Mouse (Mus musculus): ENCODE data around the gene Wnt11. TPM values are rescaled to one million over a fixed set of nuclear protein-coding genes. Genes with fewer than 3 reads are reported as not detected.

The Wnt11 gene
- polyA plus RNA-seq (2015; fragmentation: Nextera tagmentation; extraction: Ambion mirVana): 7.0 and 12.5 TPM in 2 replicates

DNA sequence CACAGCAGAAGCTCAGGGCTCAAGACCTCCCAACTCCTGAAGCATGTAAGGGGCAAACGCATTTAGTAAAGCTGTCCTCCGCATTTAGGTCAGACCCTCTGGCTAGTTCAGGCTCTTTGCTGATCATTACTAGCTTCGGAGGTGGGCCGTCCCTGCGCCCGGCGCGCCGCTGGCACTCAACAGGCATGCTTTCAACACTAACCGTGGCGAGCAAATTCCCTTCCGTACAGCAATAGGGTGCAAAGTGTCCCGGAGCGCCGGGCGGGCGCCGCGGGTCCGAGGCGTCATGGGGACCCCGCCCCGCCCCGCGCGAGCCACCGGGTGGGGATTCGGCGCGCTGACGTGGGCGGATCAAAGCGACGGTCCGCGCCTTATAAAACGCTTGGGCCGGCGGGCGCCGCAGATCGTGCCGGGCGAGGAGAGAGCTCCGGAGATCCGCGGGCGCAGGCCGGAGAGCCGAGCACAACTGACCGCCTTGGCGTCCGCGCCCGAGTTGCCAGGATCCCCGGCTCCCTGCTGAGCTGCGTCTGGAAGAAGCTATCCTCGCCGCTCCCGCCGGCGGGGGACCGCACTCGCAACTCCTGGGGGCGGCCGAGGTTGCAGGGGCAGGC, at the start of gene Wnt11:
TSS of gene Wnt11 (plus strand) at position 402 of the 611 bp plus-strand sequence.
- Histone ChIP-seq H3K27me3 (peaks cover 71% of the 10 kb centered on the region), H3K9me3 (replicated peaks) (no peaks in the 10 kb centered on the region), H3K27ac (no peak within 1 kb of the TSS), H3K36me3 (no peaks in the 10 kb centered on the region), H3K4me2 (peak within 1 kb of the TSS; percentile 98), H3K4me1 (replicated peaks) (peaks cover 55% of the 10 kb centered on the region), H3K4me3 (peak within 1 kb of the TSS; percentile 61), H3K9ac (peak within 1 kb of the TSS; percentile 60)
- WGBS: under 1% methylated on average over 66 of the region's 66 CpGs
- ATAC-seq (replicated peaks; ENCODE audit: insufficient number of reproducible peaks, insufficient read depth, low FRiP score, low read depth): no peak

DNA sequence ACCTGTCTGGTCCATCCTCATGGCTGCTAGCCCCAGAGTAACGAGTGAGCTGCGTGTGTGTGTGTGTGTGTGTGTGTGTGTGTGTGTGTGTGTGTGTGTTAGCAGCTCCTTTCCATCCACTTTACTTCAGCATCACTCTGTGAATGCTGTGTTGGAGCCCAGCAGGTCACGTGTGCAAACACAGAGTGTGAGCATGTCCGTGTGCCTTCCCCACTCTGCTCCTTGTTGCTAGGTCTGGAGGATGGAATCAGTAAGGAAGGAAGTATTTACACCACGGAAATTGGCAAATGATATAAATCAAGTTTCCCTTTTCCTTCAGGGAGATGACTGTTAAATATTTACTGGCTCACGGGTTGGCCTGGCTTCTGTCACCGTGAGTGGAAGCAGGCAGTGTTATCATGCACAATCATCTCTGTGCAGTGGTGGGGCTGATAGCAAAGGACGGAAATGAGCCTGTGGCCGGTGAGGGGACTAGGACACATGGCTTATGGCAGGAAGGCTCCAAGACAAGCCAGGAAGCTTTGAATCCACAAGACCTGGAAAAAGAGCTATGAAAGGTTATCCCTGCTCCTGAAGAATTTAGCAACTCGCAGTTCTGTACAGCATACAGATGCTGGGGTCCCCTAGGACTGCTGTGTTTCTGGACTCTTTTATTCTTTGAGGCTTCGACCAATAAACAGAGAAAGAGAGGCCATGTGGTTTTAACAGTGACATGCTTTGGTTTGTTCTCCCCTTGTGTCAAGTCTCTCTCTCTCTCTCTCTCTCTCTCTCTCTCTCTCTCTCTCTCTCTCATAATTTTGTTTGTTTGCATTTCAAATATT, 47.9 kb upstream of the Wnt11 start:
- no peak overlapping the region for H3K4me3 ChIP-seq
- H3K4me1 ChIP-seq (replicated peaks): peaks cover 39% of the 10 kb centered on the region
- no peaks in the 10 kb centered on the region for H3K36me3 ChIP-seq
- H3K27me3 ChIP-seq: no peaks in the 10 kb centered on the region
- no peak overlapping the region for H3K4me2 ChIP-seq
- peak overlapping the region; percentile 12; the same call in 1 of the 2 replicates for H3K27ac ChIP-seq
- H3K9me3 ChIP-seq (replicated peaks): no peaks in the 10 kb centered on the region
- H3K9ac ChIP-seq: no peak overlapping the region
- 38% methylated on average over 11 of the region's 11 CpGs for WGBS
- ATAC-seq (replicated peaks; ENCODE audit: insufficient number of reproducible peaks, insufficient read depth, low FRiP score, low read depth): no peak

DNA sequence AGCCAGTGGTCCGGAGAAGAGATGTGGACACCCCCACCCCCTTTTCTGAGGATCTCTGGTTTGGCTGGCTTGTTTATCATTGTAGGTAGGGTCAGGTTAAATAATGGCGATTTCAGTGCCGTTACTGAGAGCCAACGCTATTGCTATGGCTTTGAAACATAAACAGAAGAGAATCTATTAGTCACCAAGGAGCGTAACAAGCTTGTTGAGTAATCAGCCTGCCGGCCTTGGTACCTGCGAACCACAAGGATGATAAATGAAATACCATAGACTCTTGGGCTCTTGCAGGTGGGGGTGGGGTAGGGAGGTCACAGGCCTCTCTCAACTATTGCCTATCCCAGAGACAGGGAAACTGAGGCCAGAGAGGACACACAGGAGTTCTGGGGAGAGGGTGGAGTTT, 46.2 kb upstream of the Wnt11 start:
- Histone ChIP-seq H3K36me3 (no peaks in the 10 kb centered on the region), H3K4me3 (no peak overlapping the region), H3K27me3 (no peaks in the 10 kb centered on the region), H3K4me2 (no peak overlapping the region), H3K9ac (no peak overlapping the region), H3K9me3 (replicated peaks) (no peaks in the 10 kb centered on the region), H3K4me1 (replicated peaks) (peaks cover 33% of the 10 kb centered on the region), H3K27ac (no peak overlapping the region)
- ATAC-seq (replicated peaks; ENCODE audit: insufficient number of reproducible peaks, insufficient read depth, low FRiP score, low read depth): no peak
- WGBS: 66% methylated on average over 7 of the region's 7 CpGs

DNA sequence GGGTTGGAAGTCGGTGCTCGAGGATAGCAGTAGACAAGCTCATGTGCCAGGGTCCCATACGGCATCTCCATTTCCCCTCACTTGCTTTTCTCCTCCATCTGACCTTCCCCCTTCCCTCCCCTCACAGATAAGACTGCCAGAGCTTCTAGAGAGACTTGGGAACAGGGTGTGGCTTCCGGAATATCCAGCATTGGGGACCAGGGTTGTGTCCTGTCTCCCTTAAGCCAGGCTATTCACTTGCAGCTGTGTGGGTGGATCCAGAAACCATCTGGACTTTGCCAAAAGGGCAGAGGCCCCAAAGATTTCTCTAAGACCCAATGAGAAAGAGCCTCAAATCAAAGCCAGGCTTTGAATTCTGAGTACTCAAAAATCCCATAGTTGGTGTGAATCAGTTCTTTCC, 45.8 kb upstream of the Wnt11 start:
- H3K9ac ChIP-seq: no peak overlapping the region
- H3K4me1 ChIP-seq (replicated peaks): peaks cover 33% of the 10 kb centered on the region
- WGBS: 42% methylated on average over 4 of the region's 4 CpGs

DNA sequence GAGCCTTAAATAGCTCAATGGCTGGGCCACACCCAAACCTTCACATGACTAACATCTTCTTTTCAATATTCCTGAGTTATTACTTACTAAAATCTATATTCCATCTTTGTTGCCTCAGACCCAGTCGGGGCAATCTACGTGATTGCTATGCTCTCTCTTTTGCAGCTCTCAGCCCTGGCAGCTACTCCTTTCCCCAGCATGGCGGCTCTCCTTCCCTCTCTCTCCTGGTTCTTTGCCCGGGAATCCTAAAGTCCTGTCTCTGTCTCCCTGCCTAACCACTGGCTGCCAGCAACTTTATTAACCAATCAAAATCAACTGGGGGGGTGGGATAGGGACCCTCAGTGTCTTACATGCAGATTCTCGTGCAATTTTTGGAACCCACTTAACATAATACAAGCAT, 43.0 kb upstream of the Wnt11 start:
- Histone ChIP-seq H3K4me3 (no peak overlapping the region), H3K4me2 (no peak overlapping the region), H3K4me1 (replicated peaks) (peaks cover 24% of the 10 kb centered on the region), H3K27me3 (no peaks in the 10 kb centered on the region), H3K9me3 (replicated peaks) (no peaks in the 10 kb centered on the region), H3K36me3 (no peaks in the 10 kb centered on the region), H3K9ac (no peak overlapping the region), H3K27ac (no peak overlapping the region)
- no peak for ATAC-seq (replicated peaks; ENCODE audit: insufficient number of reproducible peaks, insufficient read depth, low FRiP score, low read depth)
- WGBS: 81% methylated on average over 5 of the region's 5 CpGs

More for the DNA sequence above, 45.8 kb upstream of the Wnt11 start:
- Histone ChIP-seq H3K4me3 (no peak overlapping the region), H3K9me3 (replicated peaks) (no peaks in the 10 kb centered on the region), H3K36me3 (no peaks in the 10 kb centered on the region), H3K27me3 (no peaks in the 10 kb centered on the region), H3K4me2 (no peak overlapping the region), H3K27ac (no peak overlapping the region)
- no peak for ATAC-seq (replicated peaks; ENCODE audit: insufficient number of reproducible peaks, insufficient read depth, low FRiP score, low read depth)

DNA sequence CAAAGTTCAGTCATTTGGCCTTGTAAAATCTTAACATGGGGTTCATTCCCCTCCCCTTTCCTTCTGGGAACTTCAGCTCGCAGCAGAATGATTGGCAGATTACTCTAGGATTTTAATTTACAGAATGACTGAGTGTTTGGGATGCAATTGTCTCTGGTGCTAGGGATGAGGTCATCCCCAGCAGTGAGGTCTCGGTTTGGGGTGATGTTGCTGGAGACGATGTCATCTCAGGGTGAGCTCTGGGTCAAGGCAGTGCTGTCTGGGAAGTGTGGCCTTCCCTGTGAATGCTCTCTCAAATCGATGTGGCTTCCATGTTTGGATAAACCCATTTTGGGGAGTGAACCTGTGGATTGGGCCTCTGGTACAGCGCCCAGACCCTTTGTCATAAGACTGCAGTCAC, 41.1 kb upstream of the Wnt11 start:
- no peak overlapping the region for H3K27ac ChIP-seq
- no peak overlapping the region for H3K4me2 ChIP-seq
- H3K27me3 ChIP-seq: no peaks in the 10 kb centered on the region
- ATAC-seq (replicated peaks; ENCODE audit: insufficient number of reproducible peaks, insufficient read depth, low FRiP score, low read depth): no peak
- peaks cover 16% of the 10 kb centered on the region for H3K4me1 ChIP-seq (replicated peaks)
- 57% methylated on average over 5 of the region's 5 CpGs for WGBS
- no peak overlapping the region for H3K9ac ChIP-seq
- H3K4me3 ChIP-seq: no peak overlapping the region
- no peaks in the 10 kb centered on the region for H3K9me3 ChIP-seq (replicated peaks)
- H3K36me3 ChIP-seq: no peaks in the 10 kb centered on the region

DNA sequence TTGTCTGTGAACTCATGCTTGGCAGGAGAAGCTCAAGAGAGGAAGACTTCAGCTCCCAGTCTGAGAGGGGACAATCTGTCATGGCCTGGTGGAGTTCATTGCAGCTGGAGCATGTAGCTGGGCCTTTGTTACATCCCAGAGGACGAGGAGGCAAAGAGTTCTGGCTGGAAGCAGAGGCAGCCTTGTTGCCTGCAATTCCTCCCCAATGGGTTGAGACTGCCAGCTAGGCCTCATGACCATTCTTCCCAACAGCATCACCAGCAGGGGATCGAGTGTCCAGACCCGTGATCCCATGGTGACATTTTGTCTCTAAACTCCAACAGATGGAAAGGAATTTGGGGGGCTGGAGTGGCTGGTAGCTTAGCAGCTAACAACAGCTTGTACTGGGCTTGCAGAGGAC, 40.5 kb upstream of the Wnt11 start:
- Histone ChIP-seq H3K27ac (no peak overlapping the region), H3K9ac (no peak overlapping the region), H3K9me3 (replicated peaks) (no peaks in the 10 kb centered on the region), H3K36me3 (no peaks in the 10 kb centered on the region), H3K27me3 (no peaks in the 10 kb centered on the region), H3K4me3 (no peak overlapping the region), H3K4me2 (no peak overlapping the region), H3K4me1 (replicated peaks) (peaks cover 11% of the 10 kb centered on the region)
- ATAC-seq (replicated peaks; ENCODE audit: insufficient number of reproducible peaks, insufficient read depth, low FRiP score, low read depth): no peak
- WGBS: 68% methylated on average over 3 of the region's 3 CpGs

DNA sequence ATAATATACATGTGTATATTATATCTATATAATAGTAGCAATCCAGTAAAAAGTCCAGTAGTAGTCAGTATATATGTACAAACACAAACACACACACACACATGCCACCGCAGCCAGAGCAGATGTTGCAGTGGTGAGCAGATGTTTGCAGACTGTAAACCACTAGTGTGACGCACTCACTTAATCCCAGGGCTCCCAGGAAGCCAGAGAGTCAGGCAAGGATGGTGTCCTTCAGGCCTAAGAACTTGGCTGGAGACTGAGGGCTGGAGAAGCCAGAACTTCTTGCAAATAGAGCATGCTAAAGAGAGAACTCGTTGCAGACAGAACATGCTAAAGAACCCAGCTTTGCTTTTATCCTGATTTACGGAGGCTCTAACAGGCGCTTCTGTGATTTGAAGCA, 39.3 kb upstream of the Wnt11 start:
- H3K27me3 ChIP-seq: no peaks in the 10 kb centered on the region
- H3K27ac ChIP-seq: no peak overlapping the region
- H3K36me3 ChIP-seq: no peaks in the 10 kb centered on the region
- no peak overlapping the region for H3K9ac ChIP-seq
- peaks cover 13% of the 10 kb centered on the region for H3K4me1 ChIP-seq (replicated peaks)
- no peak for ATAC-seq (replicated peaks; ENCODE audit: insufficient number of reproducible peaks, insufficient read depth, low FRiP score, low read depth)
- H3K9me3 ChIP-seq (replicated peaks): no peaks in the 10 kb centered on the region
- no peak overlapping the region for H3K4me2 ChIP-seq
- WGBS: 87% methylated on average over 5 of the region's 5 CpGs
- H3K4me3 ChIP-seq: no peak overlapping the region

DNA sequence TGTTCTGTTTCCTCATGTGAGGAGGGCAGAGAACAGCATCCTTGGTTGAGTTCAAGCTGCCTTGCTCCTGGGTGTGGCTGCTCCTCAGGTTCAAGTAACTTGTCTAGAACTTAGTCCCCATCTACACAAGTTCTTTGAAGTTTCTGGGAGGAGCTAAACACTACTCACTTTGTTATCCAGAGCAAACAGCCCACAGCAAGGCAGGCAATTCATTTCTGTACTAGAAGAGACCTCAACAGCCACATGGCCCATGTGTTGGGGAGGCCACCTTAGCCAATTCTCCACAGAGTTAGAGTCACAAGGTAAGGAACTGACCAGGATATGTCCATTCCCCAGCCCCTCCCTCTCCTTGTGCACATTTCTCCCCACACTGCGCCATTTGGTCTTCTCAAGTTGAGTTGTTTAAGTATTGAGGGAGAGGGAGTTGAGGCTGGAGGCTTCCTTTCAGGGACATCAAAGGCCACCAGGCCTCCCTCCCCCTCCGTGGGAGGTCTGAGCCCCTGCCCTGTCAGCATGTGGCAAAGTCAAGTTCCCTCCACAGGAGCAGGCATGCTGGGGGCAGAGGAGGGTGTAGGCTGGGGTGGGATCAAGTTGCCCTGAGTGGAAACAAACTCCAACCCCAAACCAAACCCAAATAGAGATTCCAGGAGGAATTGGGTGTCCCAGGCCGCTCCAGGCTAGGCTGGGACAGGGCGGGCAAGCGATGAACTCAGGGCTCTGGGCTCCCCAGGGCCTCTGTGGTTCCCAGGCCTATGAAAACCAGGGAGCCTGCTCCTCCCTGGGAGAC, 37.4 kb upstream of the Wnt11 start:
- Histone ChIP-seq H3K9ac (no peak overlapping the region), H3K9me3 (replicated peaks) (no peaks in the 10 kb centered on the region), H3K4me3 (no peak overlapping the region), H3K36me3 (no peaks in the 10 kb centered on the region), H3K4me2 (no peak overlapping the region), H3K27ac (no peak overlapping the region), H3K4me1 (replicated peaks) (peaks cover 21% of the 10 kb centered on the region), H3K27me3 (no peaks in the 10 kb centered on the region)
- 53% methylated on average over 5 of the region's 5 CpGs for WGBS
- no peak for ATAC-seq (replicated peaks; ENCODE audit: insufficient number of reproducible peaks, insufficient read depth, low FRiP score, low read depth)

DNA sequence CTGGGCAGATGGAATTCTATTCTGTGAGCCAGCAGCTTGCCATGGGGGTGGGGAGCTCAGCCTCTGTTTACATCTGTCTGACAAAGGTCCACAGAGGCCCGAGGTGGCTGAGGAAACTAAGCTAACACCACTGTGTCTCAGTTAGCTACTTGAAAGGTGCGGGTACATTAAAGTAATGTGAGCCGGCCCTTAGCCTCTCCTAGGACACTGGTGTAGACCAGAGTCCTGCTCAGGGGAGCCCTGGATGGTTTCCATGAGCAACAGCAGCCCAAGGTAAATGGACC, 36.8 kb upstream of the Wnt11 start:
- 46% methylated on average over 3 of the region's 3 CpGs for WGBS
- H3K9ac ChIP-seq: no peak overlapping the region
- no peaks in the 10 kb centered on the region for H3K9me3 ChIP-seq (replicated peaks)
- H3K4me2 ChIP-seq: no peak overlapping the region
- no peak overlapping the region for H3K4me3 ChIP-seq
- H3K27ac ChIP-seq: no peak overlapping the region
- H3K36me3 ChIP-seq: no peaks in the 10 kb centered on the region
- H3K27me3 ChIP-seq: no peaks in the 10 kb centered on the region
- peaks cover 21% of the 10 kb centered on the region for H3K4me1 ChIP-seq (replicated peaks)
- no peak for ATAC-seq (replicated peaks; ENCODE audit: insufficient number of reproducible peaks, insufficient read depth, low FRiP score, low read depth)

DNA sequence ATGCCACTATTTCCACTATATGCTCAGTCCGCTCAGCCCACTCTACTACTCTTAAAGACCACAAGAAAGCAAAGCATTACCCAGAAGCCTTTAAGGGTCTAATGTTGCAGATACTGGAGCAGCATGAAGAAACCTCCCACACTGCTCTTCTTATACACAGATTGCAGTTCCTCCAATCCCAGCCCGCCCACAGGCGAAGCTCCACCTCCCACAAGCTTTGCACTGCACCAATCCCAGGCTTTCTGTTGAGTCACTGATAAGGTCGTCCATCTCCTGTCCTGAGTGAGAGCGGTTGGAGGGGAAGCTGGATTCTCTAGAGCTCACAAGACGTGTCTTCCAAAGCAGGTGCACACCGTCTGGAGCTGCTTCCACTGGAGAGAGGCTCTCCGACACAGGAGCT, 34.5 kb upstream of the Wnt11 start:
- Histone ChIP-seq H3K9me3 (replicated peaks) (no peaks in the 10 kb centered on the region), H3K4me2 (no peak overlapping the region), H3K4me3 (no peak overlapping the region), H3K4me1 (replicated peaks) (peaks cover 10% of the 10 kb centered on the region), H3K27me3 (no peaks in the 10 kb centered on the region), H3K27ac (no peak overlapping the region), H3K9ac (no peak overlapping the region), H3K36me3 (no peaks in the 10 kb centered on the region)
- no peak for ATAC-seq (replicated peaks; ENCODE audit: insufficient number of reproducible peaks, insufficient read depth, low FRiP score, low read depth)
- 56% methylated on average over 8 of the region's 8 CpGs for WGBS
